Mouse (Mus musculus) layer of hippocampus, adult 18-20 months (tissue): ENCODE results near the gene Zc3h7a. TPM values are rescaled to one million over a fixed set of nuclear protein-coding genes. Genes with fewer than 3 reads are reported as not detected.

Experiments
- DNase-seq, 2 experiments: peaks; one replicate each; pipeline ENCODE4 v3.0.0; 2022; ENCODE audit warnings: low spot score in 2 of 2
- total RNA-seq, 2 experiments: library from RNA; stranded (reverse); gene quantifications; 2 replicates each; pipeline ENCODE4 v1.2.3; 2021

Zc3h7a gene
- total RNA-seq, 2 experiments from 2014 or later = 59.9 to 62.2 TPM

GRCm38 (mm10) chr16:11143706-11144483, 32.3 kb downstream of the Zc3h7a start:
- peak; percentile 100 for DNase-seq

- DNase-seq = peak; percentile 99
These were observed 41.5 kb downstream of the Zc3h7a start, which contains the start of gene Txndc11 for GRCm38 (mm10) chr16:11134348-11135344. TSS of gene Txndc11 (minus strand) at chr16:11134650.

- peak in 1 of 2 experiments; percentile 38 for DNase-seq
These were observed 42.5 kb downstream of the Zc3h7a start for GRCm38 (mm10) chr16:11133476-11134347.

GRCm38 (mm10) chr16:11132839-11133238, 43.4 kb downstream of the Zc3h7a start:
- no peak for DNase-seq

GRCm38 (mm10) chr16:11128301-11128700, 47.9 kb downstream of the Zc3h7a start:
- DNase-seq = no peak

GRCm38 (mm10) chr16:11125371-11125770, 50.8 kb downstream of the Zc3h7a start:
- no peak for DNase-seq

- DNase-seq = no peak
These were observed 52.1 kb downstream of the Zc3h7a start for GRCm38 (mm10) chr16:11124110-11124509.

- DNase-seq = no peak
These were observed 53.6 kb downstream of the Zc3h7a start for GRCm38 (mm10) chr16:11122625-11123024.

GRCm38 (mm10) chr16:11109198-11109740, 66.9 kb downstream of the Zc3h7a start:
- peak in 1 of 2 experiments; percentile 52 for DNase-seq

- DNase-seq = no peak
These were observed 71.3 kb downstream of the Zc3h7a start for GRCm38 (mm10) chr16:11104905-11105304.

GRCm38 (mm10) chr16:11097301-11097700, 78.9 kb downstream of the Zc3h7a start:
- DNase-seq = no peak

GRCm38 (mm10) chr16:11093717-11094386, 82.3 kb downstream of the Zc3h7a start:
- DNase-seq = no peak

GRCm38 (mm10) chr16:11092523-11092922, 83.7 kb downstream of the Zc3h7a start:
- DNase-seq = peak in 1 of 2 experiments; percentile 63

- no peak for DNase-seq
These were observed 84.1 kb downstream of the Zc3h7a start for GRCm38 (mm10) chr16:11092061-11092460.

GRCm38 (mm10) chr16:11090836-11091570, 85.2 kb downstream of the Zc3h7a start:
- DNase-seq = no peak

GRCm38 (mm10) chr16:11086856-11087588, 89.2 kb downstream of the Zc3h7a start:
- no peak for DNase-seq
